26 mouse cellular contexts compared by ENCODE assay signal in genomic region chr14:28240111-28240510, GRCm38 (mm10).
DNase-seq lines count a peak whose midpoint lies in the region; ATAC-seq lines count a peak whose summit lies in the region.
"Had no signal": no experiment of that assay in that cellular context is flagged by ENCODE, and none has a peak within 500 bp of the region (broad histone marks: within the 10 kb centered on the region; RNA-seq: fewer than 3 reads in every experiment).

No protein-coding gene starts in this region.

- no peak overlapping the region for H3K27ac ChIP-seq in kidney, embryonic 16.5 days (ENCODE audit: low read length)
- peak overlapping the region; percentile 52; the same call in 1 of the 2 replicates for H3K27ac ChIP-seq in embryonic facial prominence, embryonic 10.5 days (replicated peaks)
- H3K27ac ChIP-seq in limb, embryonic 10.5 days: peak overlapping the region; percentile 84
- H3K27ac ChIP-seq: intestine, embryonic 15.5 days; liver, embryonic 12.5 days; midbrain, embryonic 12.5 days; neural tube, embryonic 12.5 days had no signal

- DNase-seq in kidney, adult 9 months: no peak
- DNase-seq in embryonic facial prominence, embryonic 10.5 days (ENCODE audit: low spot score): no peak
- peak; percentile 47 for DNase-seq in limb, embryonic 10.5 days (ENCODE audit: low spot score)
- DNase-seq in adrenal gland, adult 2 months: no peak
- no peak for DNase-seq in ovary, adult 18-20 months (ENCODE audit: low spot score)
- DNase-seq: adrenal gland, postnatal 14 days; B cell, adult 2 months; cerebellum, adult 11-12 months; cerebellum, adult 9-11 months; gastrocnemius, postnatal 10 days; heart, postnatal 14 days; kidney, postnatal 10 days; layer of hippocampus, adult 9-11 months; liver, postnatal 0 days; lung, postnatal 4 days; right cerebral cortex, postnatal 14 days had no signal

- no peak overlapping the region for H3K9ac ChIP-seq in kidney, embryonic 16.5 days (replicated peaks; ENCODE audit: low read length)
- H3K9ac ChIP-seq: intestine, embryonic 15.5 days; limb, embryonic 13.5 days; liver, embryonic 12.5 days; liver, postnatal 0 days; midbrain, embryonic 12.5 days; neural tube, embryonic 12.5 days had no signal

- no peaks in the 10 kb centered on the region for H3K9me3 ChIP-seq in kidney, embryonic 16.5 days (ENCODE audit: low read length)
- no peaks in the 10 kb centered on the region for H3K9me3 ChIP-seq in embryonic facial prominence, embryonic 10.5 days
- H3K9me3 ChIP-seq in limb, embryonic 10.5 days (replicated peaks): no peaks in the 10 kb centered on the region
- H3K9me3 ChIP-seq: intestine, embryonic 15.5 days; limb, embryonic 13.5 days; liver, embryonic 12.5 days; midbrain, embryonic 12.5 days; neural tube, embryonic 12.5 days had no signal

- H3K36me3 ChIP-seq in kidney, embryonic 16.5 days (ENCODE audit: insufficient read depth, low read length): no peaks in the 10 kb centered on the region
- no peaks in the 10 kb centered on the region for H3K36me3 ChIP-seq in embryonic facial prominence, embryonic 10.5 days (replicated peaks)
- H3K36me3 ChIP-seq in limb, embryonic 10.5 days: no peaks in the 10 kb centered on the region
- H3K36me3 ChIP-seq: intestine, embryonic 15.5 days; limb, embryonic 13.5 days; liver, embryonic 12.5 days; midbrain, embryonic 12.5 days; neural tube, embryonic 12.5 days had no signal

- 19% methylated on average over 3 of the region's 3 CpGs for WGBS in kidney, embryonic 16.5 days
- 27% methylated on average over 3 of the region's 3 CpGs for WGBS in embryonic facial prominence, embryonic 10.5 days
- WGBS in limb, embryonic 10.5 days: 25% methylated on average over 3 of the region's 3 CpGs

- no peak overlapping the region for H3K4me2 ChIP-seq in kidney, embryonic 16.5 days (replicated peaks; ENCODE audit: low read depth, low read length)
- H3K4me2 ChIP-seq: intestine, embryonic 15.5 days; limb, embryonic 13.5 days; liver, embryonic 12.5 days; midbrain, embryonic 12.5 days; neural tube, embryonic 12.5 days had no signal

- H3K4me1 ChIP-seq in kidney, embryonic 16.5 days (ENCODE audit: insufficient read depth, low read length): peaks cover 6% of the 10 kb centered on the region; the same call in 1 of the 2 replicates
- H3K4me1 ChIP-seq in embryonic facial prominence, embryonic 10.5 days: peaks cover 18% of the 10 kb centered on the region
- H3K4me1 ChIP-seq in limb, embryonic 10.5 days: peaks cover 48% of the 10 kb centered on the region
- H3K4me1 ChIP-seq: intestine, embryonic 15.5 days; liver, embryonic 12.5 days; megakaryocyte, embryonic 14.5 days; midbrain, embryonic 12.5 days; neural tube, embryonic 12.5 days had no signal

- H3K27me3 ChIP-seq in kidney, embryonic 16.5 days (ENCODE audit: insufficient read depth, low read length): no peaks in the 10 kb centered on the region
- H3K27me3 ChIP-seq in embryonic facial prominence, embryonic 10.5 days (replicated peaks; ENCODE audit: low read depth, poor library complexity, severe bottlenecking): no peaks in the 10 kb centered on the region
- no peaks in the 10 kb centered on the region for H3K27me3 ChIP-seq in limb, embryonic 10.5 days (ENCODE audit: low read depth, poor library complexity, severe bottlenecking)
- H3K27me3 ChIP-seq: intestine, embryonic 15.5 days; limb, embryonic 13.5 days; liver, embryonic 12.5 days; megakaryocyte, embryonic 14.5 days; neural tube, embryonic 12.5 days had no signal

- peak; percentile 42; the same call in 1 of the 2 replicates for ATAC-seq in kidney, embryonic 16.5 days (ENCODE audit: low FRiP score, low TSS enrichment)
- ATAC-seq: forebrain, embryonic 16.5 days; hindbrain, embryonic 16.5 days; intestine, embryonic 15.5 days; liver, embryonic 12.5 days; liver, postnatal 0 days had no signal

- H3K4me3 ChIP-seq in kidney, embryonic 16.5 days (ENCODE audit: low read length): no peak overlapping the region
- no peak overlapping the region for H3K4me3 ChIP-seq in embryonic facial prominence, embryonic 10.5 days
- no peak overlapping the region for H3K4me3 ChIP-seq in limb, embryonic 10.5 days
- H3K4me3 ChIP-seq: intestine, embryonic 15.5 days; limb, embryonic 13.5 days; liver, embryonic 12.5 days; megakaryocyte, embryonic 14.5 days; midbrain, embryonic 12.5 days; myocyte; neural tube, embryonic 12.5 days had no signal
